Mouse (Mus musculus) thymus, postnatal 25 days (tissue): Measurements from ENCODE around the gene Ppan.
A peak's percentile ranks its signal among the peaks of the same experiment; 100 is the strongest.

Experiments
- DNase-seq: peaks from one replicate; pipeline ENCODE4 v3.0.0; 2022

Ppan gene

GRCm38 (mm10) chr9:20887704-20888385 lies at the start of gene Ppan:
Gene Ppan (plus strand): TSS chr9:20888175.
- peak; percentile 93 for DNase-seq

DNA sequence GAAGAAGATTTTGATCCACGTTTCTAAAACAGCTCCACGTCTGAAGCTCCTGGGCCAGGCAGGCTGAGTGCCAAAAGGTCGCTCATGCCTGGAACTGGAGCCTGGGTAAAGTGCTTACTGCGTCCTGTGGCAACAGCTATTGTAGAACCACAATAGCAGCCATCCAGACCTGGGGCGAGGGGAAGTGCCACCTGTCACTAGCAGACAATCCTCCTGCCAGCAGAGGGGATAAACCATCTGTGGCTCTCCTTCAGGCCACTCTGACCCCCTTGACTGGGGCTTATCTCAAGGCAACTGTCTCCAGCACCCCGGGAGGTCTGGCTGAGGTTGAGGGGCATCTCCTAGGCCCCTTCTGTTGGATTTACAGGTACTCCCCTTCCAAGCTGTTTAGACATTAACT lies 49.0 kb upstream of the Ppan start:
- DNase-seq, result no peak

DNA sequence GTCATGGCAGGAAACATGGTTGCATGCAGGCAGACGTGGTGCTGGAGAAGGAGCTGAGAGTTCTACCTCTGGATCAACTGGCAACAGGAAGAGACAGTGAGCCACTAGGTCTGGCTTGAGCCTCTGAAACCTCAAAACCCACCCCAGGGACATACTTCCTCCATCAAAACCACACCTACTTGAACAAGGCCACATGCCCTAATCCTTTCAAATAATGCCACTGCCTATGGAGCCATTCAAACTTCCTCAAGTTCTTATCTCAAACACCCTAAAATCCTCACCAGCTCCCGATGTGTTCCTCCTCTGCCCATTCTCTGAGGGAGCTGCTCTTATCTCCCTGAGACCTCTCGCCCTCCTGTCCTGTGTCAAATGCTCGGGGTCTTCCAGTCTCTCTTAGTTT lies 45.8 kb upstream of the Ppan start:
- DNase-seq, result no peak

GRCm38 (mm10) chr9:20842670-20843069 lies 45.3 kb upstream of the Ppan start:
- no peak for DNase-seq

DNA sequence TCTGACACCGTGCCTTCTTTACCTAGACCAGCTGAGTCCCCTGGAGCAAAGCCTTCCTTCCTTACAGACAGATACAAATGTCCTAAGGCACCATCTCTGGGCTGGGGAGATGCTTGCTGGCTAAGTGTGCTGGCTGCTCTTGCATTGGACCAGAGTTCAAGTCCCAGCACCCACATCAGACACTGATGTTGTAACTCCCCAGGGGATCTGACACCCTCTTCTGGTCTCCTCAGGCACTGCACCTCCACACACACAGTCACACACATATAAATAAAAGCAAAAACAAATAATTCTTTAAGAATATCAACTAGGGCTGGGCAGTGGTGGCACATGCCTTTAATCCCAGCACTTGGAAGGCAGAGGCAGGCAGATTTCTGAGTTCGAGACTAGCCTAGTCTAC lies 37.8 kb upstream of the Ppan start:
- DNase-seq, result no peak

- peak; percentile 51 for DNase-seq
These were observed 30.8 kb upstream of the Ppan start for GRCm38 (mm10) chr9:20857131-20857530.

GRCm38 (mm10) chr9:20859926-20860325 lies 28.0 kb upstream of the Ppan start:
- no peak for DNase-seq

- peak; percentile 50 for DNase-seq
These were observed 26.2 kb upstream of the Ppan start for GRCm38 (mm10) chr9:20861821-20862220.

DNA sequence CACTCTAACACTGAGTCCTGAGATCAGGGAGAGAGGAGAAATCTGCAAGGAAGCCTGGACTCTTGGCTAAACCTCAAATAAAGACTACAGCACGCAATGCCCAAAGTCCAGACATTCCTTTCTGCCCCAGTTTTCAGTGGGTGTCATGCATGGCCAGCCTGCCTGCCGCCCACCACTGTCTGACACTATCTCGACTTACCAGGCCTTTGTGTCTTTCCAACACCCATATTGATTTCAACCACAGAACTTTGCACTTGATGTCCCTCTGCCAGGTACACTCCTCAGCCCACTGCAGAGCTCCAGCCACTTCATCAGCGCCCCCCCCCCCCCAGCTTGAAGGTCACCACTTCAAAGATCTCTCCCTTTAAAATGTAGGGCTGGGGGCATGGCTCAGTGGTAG lies 25.8 kb upstream of the Ppan start:
- no peak for DNase-seq

DNA sequence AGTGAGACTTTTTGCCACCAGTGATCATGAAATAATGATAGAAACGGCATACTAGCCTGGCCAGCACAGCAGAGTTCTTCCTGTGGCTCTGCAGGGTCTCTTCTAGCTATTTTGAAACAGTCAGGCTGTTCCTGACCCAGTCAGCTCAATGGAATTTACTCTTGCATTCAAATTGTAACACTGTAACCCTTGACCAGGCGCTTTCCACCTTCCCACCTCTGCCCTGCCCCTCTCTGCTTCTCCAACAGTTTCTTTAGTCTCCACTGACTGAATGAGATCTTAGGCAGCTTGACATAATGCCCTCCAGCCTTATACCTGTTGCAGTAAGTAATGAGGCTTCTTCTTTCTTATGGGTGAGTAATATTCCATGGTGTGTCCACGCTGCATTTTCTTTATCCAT lies 21.1 kb upstream of the Ppan start:
- DNase-seq, result no peak

- DNase-seq, result peak; percentile 58
These were observed 19.4 kb upstream of the Ppan start, which contains the start of gene A230050P20Rik for GRCm38 (mm10) chr9:20868448-20869001. Gene A230050P20Rik (plus strand): TSS chr9:20868642.

- no peak for DNase-seq
These were observed 18.7 kb upstream of the Ppan start for GRCm38 (mm10) chr9:20869246-20869645.

DNA sequence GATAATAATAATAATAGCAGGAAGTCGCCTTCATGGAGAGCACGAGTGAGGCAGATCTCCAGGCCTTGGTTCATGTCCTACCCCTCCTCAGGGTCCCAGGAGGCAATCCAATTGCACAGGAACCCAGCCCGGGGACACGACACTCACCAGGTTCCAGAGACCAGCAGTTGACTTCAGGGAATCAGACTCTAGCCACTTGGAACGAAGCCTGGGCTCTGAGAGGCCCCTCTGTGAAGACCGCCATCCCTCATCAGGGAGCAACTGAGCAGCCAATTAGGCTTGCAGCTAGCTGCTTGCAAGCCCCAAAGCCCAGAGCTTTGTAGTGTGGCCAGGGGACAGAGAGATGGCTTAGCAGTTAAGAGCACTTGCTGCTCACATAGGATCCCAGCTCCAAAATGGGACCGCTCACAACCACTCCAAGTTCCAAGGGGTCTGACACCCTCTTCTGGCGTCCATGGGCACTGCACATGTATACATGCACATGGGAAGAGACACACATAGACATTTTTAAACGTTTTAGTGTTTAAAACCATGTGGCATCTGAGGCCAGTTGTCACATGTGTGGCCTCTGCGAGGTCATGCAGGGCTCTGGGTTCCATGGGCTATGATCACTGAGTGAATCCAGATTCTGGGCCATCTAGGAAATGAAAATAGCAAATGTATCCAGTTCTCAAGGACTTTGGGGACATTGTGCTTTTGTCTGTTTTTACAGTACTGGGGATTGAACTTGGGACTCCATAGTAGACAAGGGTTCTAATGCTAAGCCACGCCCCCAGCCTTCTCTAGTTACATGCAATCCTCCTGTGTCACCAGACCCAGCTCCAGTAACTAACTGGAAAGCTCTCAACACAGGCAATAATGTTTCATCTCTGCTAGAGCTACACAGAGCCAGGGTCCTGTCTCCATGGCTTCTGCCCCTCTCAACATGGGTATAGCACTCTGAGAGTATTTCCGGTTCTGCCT lies 17.5 kb upstream of the Ppan start:
- DNase-seq, result no peak

GRCm38 (mm10) chr9:20872991-20873390 lies 15.0 kb upstream of the Ppan start:
- DNase-seq, result no peak

DNA sequence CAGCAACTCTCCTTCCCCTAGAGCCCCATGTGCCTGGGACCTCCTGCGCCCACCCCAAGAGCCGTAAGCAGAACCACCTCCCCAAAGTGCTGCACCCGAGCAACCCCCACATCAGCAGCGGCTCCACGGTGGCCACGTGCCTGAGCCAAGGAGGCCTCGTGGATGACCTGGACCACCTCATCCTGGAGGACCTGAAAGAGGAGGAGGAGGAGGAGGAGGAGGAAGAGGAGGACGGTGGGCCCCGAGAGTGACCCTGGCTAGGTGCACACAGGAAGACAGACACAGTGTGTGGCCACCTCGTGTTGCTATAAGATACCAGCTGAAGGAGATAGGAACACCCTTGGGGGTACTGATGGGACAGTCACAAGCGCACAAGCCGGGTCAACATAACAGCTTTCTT lies 14.5 kb upstream of the Ppan start:
- DNase-seq, result no peak

DNA sequence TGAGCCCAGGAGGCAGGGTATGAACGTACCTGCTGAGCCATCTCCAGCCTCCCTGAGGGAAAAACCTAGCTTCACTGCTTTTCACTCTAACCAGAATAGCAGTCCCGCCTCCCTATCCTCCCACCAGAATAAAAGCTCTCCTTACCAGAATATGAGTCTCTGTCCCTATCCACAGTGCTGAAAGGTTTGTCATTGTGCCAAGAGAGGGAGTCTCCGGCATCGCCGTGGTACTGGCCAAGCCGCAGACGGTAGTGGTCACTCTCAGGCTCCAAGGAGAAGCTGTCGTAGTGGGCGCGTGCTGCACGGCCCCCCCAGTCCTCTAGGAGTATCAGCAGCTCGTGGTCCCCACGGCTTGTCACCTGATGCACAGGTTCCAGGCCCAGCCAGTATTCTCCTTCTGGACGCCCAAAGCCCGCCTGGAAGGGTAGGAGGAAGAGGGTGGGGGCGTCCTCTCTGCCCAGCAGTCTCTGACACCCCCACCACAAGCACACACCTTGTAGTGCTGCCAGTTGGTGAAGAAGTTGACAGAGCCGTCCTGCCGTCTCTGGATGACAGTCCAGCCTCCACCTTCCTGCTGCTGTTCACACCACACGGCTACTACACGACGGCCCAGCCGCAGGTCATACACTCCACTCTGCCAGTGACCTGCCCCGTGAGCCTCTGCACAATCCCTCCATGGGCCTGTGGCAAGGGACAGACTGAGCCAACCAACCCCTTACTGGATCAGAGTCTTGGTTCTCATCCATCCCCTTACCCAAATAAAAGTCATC lies 12.8 kb upstream of the Ppan start:
- no peak for DNase-seq

- no peak for DNase-seq
These were observed 11.5 kb upstream of the Ppan start for GRCm38 (mm10) chr9:20876318-20877117.

GRCm38 (mm10) chr9:20877118-20878040 lies 10.6 kb upstream of the Ppan start:
- no peak for DNase-seq

GRCm38 (mm10) chr9:20878041-20878709 lies 9.8 kb upstream of the Ppan start:
- DNase-seq, result peak; percentile 99

DNA sequence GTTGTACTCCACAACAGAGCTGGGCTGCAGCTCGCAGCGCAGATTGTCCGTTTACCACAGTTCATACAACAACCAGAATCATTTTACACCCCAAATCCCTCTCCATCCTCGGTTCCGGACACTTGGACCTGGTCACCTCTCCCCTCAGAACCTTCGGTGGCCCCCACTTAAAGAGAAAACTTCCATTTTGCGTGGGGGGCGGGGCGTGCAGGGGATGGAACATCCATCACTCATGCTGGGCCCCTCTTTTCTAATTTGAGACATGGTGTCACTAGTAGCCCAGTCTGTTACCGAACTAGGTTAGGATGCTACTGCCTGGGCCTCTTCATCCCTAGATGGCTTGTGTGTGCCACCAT lies 9.3 kb upstream of the Ppan start:
- no peak for DNase-seq
